Mouse (Mus musculus): ENCODE measurements at regions not wholly inside any gene's neighbourhood (a gene's known extent, or its start where the extent isn't known, plus 50 kb on each side); places are given as distances from the start of the nearest gene placed in this dataset.

GRCm38 (mm10) chr4:131118586-131118985 is 174.4 kb downstream of the Matn1 start:
- H3K4me1 ChIP-seq (ENCODE audit: control insufficient read depth, insufficient read depth, low read length), result no peaks in the 10 kb centered on the region
- TF ChIP-seq POLR2A (IDR thresholded peaks at IDR 0.05; ENCODE audit: low read depth, low read length), result no peak
- no peak for TF ChIP-seq CTCF (IDR thresholded peaks at IDR 0.05; ENCODE audit: borderline replicate concordance, insufficient read depth, low read length)
- no peak overlapping the region for H3K27ac ChIP-seq (ENCODE audit: insufficient read depth, low read length)
- no peak overlapping the region for H3K4me3 ChIP-seq (ENCODE audit: insufficient read depth, low read length)

GRCm38 (mm10) chr4:131119621-131120020 is 175.4 kb downstream of the Matn1 start:
- TF ChIP-seq POLR2A (IDR thresholded peaks at IDR 0.05; ENCODE audit: low read depth, low read length) (no peak), CTCF (IDR thresholded peaks at IDR 0.05; ENCODE audit: borderline replicate concordance, insufficient read depth, low read length) (no peak)
- Histone ChIP-seq H3K4me1 (ENCODE audit: control insufficient read depth, insufficient read depth, low read length) (no peaks in the 10 kb centered on the region), H3K27ac (ENCODE audit: insufficient read depth, low read length) (no peak overlapping the region), H3K4me3 (ENCODE audit: insufficient read depth, low read length) (no peak overlapping the region)

GRCm38 (mm10) chr4:131120680-131121079 is 176.5 kb downstream of the Matn1 start:
- TF ChIP-seq CTCF (IDR thresholded peaks at IDR 0.05; ENCODE audit: borderline replicate concordance, insufficient read depth, low read length), result no peak
- TF ChIP-seq POLR2A (IDR thresholded peaks at IDR 0.05; ENCODE audit: low read depth, low read length), result no peak
- Histone ChIP-seq H3K4me3 (ENCODE audit: insufficient read depth, low read length) (no peak overlapping the region), H3K4me1 (ENCODE audit: control insufficient read depth, insufficient read depth, low read length) (no peaks in the 10 kb centered on the region), H3K27ac (ENCODE audit: insufficient read depth, low read length) (no peak overlapping the region)

- H3K4me1 ChIP-seq (ENCODE audit: control insufficient read depth, insufficient read depth, low read length), result no peaks in the 10 kb centered on the region
- TF ChIP-seq POLR2A (IDR thresholded peaks at IDR 0.05; ENCODE audit: low read depth, low read length) (no peak), CTCF (IDR thresholded peaks at IDR 0.05; ENCODE audit: borderline replicate concordance, insufficient read depth, low read length) (no peak)
- H3K27ac ChIP-seq (ENCODE audit: insufficient read depth, low read length), result no peak overlapping the region
- H3K4me3 ChIP-seq (ENCODE audit: insufficient read depth, low read length), result no peak overlapping the region
Measured at GRCm38 (mm10) chr4:131125975-131126374, 181.8 kb downstream of the Matn1 start.

- Histone ChIP-seq H3K27ac (ENCODE audit: insufficient read depth, low read length) (no peak overlapping the region), H3K4me3 (ENCODE audit: insufficient read depth, low read length) (no peak overlapping the region), H3K4me1 (ENCODE audit: control insufficient read depth, insufficient read depth, low read length) (no peaks in the 10 kb centered on the region)
- TF ChIP-seq CTCF (IDR thresholded peaks at IDR 0.05; ENCODE audit: borderline replicate concordance, insufficient read depth, low read length) (no peak), POLR2A (IDR thresholded peaks at IDR 0.05; ENCODE audit: low read depth, low read length) (no peak)
Measured at GRCm38 (mm10) chr4:131126901-131127300, 182.7 kb downstream of the Matn1 start.

GRCm38 (mm10) chr4:131128646-131129045 is 184.5 kb downstream of the Matn1 start:
- no peak overlapping the region for H3K27ac ChIP-seq (ENCODE audit: insufficient read depth, low read length)
- TF ChIP-seq POLR2A (IDR thresholded peaks at IDR 0.05; ENCODE audit: low read depth, low read length), result no peak
- no peak for TF ChIP-seq CTCF (IDR thresholded peaks at IDR 0.05; ENCODE audit: borderline replicate concordance, insufficient read depth, low read length)
- no peaks in the 10 kb centered on the region for H3K4me1 ChIP-seq (ENCODE audit: control insufficient read depth, insufficient read depth, low read length)
- no peak overlapping the region for H3K4me3 ChIP-seq (ENCODE audit: insufficient read depth, low read length)

- no peak for TF ChIP-seq CTCF (IDR thresholded peaks at IDR 0.05; ENCODE audit: borderline replicate concordance, insufficient read depth, low read length)
- no peak for TF ChIP-seq POLR2A (IDR thresholded peaks at IDR 0.05; ENCODE audit: low read depth, low read length)
- Histone ChIP-seq H3K4me3 (ENCODE audit: insufficient read depth, low read length) (no peak overlapping the region), H3K27ac (ENCODE audit: insufficient read depth, low read length) (no peak overlapping the region), H3K4me1 (ENCODE audit: control insufficient read depth, insufficient read depth, low read length) (no peaks in the 10 kb centered on the region)
Measured at GRCm38 (mm10) chr4:131132201-131132600, 188.0 kb downstream of the Matn1 start.

GRCm38 (mm10) chr4:131132781-131133180 is 188.6 kb downstream of the Matn1 start:
- TF ChIP-seq POLR2A (IDR thresholded peaks at IDR 0.05; ENCODE audit: low read depth, low read length) (no peak), CTCF (IDR thresholded peaks at IDR 0.05; ENCODE audit: borderline replicate concordance, insufficient read depth, low read length) (no peak)
- Histone ChIP-seq H3K4me1 (ENCODE audit: control insufficient read depth, insufficient read depth, low read length) (no peaks in the 10 kb centered on the region), H3K4me3 (ENCODE audit: insufficient read depth, low read length) (no peak overlapping the region), H3K27ac (ENCODE audit: insufficient read depth, low read length) (no peak overlapping the region)

GRCm38 (mm10) chr4:131135841-131136240 is 191.7 kb downstream of the Matn1 start:
- no peak overlapping the region for H3K27ac ChIP-seq (ENCODE audit: insufficient read depth, low read length)
- no peaks in the 10 kb centered on the region for H3K4me1 ChIP-seq (ENCODE audit: control insufficient read depth, insufficient read depth, low read length)
- TF ChIP-seq CTCF (IDR thresholded peaks at IDR 0.05; ENCODE audit: borderline replicate concordance, insufficient read depth, low read length) (no peak), POLR2A (IDR thresholded peaks at IDR 0.05; ENCODE audit: low read depth, low read length) (no peak)

GRCm38 (mm10) chr4:131138891-131139290 is 194.7 kb downstream of the Matn1 start:
- H3K4me3 ChIP-seq (ENCODE audit: insufficient read depth, low read length), result no peak overlapping the region
- TF ChIP-seq POLR2A (IDR thresholded peaks at IDR 0.05; ENCODE audit: low read depth, low read length) (no peak), CTCF (IDR thresholded peaks at IDR 0.05; ENCODE audit: borderline replicate concordance, insufficient read depth, low read length) (no peak)
- H3K27ac ChIP-seq (ENCODE audit: insufficient read depth, low read length), result no peak overlapping the region
- H3K4me1 ChIP-seq (ENCODE audit: control insufficient read depth, insufficient read depth, low read length), result no peaks in the 10 kb centered on the region

More at GRCm38 (mm10) chr4:131135841-131136240, 191.7 kb downstream of the Matn1 start:
- H3K4me3 ChIP-seq (ENCODE audit: insufficient read depth, low read length), result no peak overlapping the region

Data from embryonic fibroblast, embryonic 13.5 days (primary cell).